Mouse (Mus musculus) mature B cell (primary cell): ENCODE measurements around the gene Ppp1r12a.

Experiments used
- in situ Hi-C: fragments of 300-500 bp; cut with MboI; formaldehyde crosslinking; loops from 2 replicates; pipeline ENCODE4 v1.14.3; 2019

Ppp1r12a gene

GRCm38 (mm10) chr10:108291688-108292471 is 129.9 kb downstream of the Ppp1r12a start:
- in situ Hi-C loops = no loop called here

GRCm38 (mm10) chr10:108292651-108293050 is 130.7 kb downstream of the Ppp1r12a start:
- in situ Hi-C loops = no loop called here

- in situ Hi-C loops = no loop called here
These were observed 131.7 kb downstream of the Ppp1r12a start for GRCm38 (mm10) chr10:108293620-108294195.

- in situ Hi-C loops = no loop called here
These were observed 132.8 kb downstream of the Ppp1r12a start for GRCm38 (mm10) chr10:108294766-108295165.

- in situ Hi-C loops = no loop called here
These were observed 134.5 kb downstream of the Ppp1r12a start for GRCm38 (mm10) chr10:108296446-108296845.

- in situ Hi-C loops = no loop called here
These were observed 136.3 kb downstream of the Ppp1r12a start for GRCm38 (mm10) chr10:108298261-108298660.

- in situ Hi-C loops = no loop called here
These were observed 137.0 kb downstream of the Ppp1r12a start for GRCm38 (mm10) chr10:108298841-108299545.

GRCm38 (mm10) chr10:108299828-108300227 is 137.8 kb downstream of the Ppp1r12a start:
- in situ Hi-C loops = no loop called here

- in situ Hi-C loops = no loop called here
These were observed 138.8 kb downstream of the Ppp1r12a start for GRCm38 (mm10) chr10:108300843-108301242.

GRCm38 (mm10) chr10:108307772-108308171 is 145.8 kb downstream of the Ppp1r12a start:
- in situ Hi-C loops = no loop called here

GRCm38 (mm10) chr10:108310195-108310594 is 148.2 kb downstream of the Ppp1r12a start:
- in situ Hi-C loops = no loop called here

- in situ Hi-C loops = no loop called here
These were observed 149.4 kb downstream of the Ppp1r12a start for GRCm38 (mm10) chr10:108311396-108311795.

- in situ Hi-C loops = no loop called here
These were observed 151.9 kb downstream of the Ppp1r12a start for GRCm38 (mm10) chr10:108313845-108314244.

- in situ Hi-C loops = no loop called here
These were observed 152.4 kb downstream of the Ppp1r12a start for GRCm38 (mm10) chr10:108314396-108314795.

- in situ Hi-C loops = no loop called here
These were observed 153.2 kb downstream of the Ppp1r12a start for GRCm38 (mm10) chr10:108315236-108315635.

- in situ Hi-C loops = no loop called here
These were observed 166.4 kb downstream of the Ppp1r12a start for GRCm38 (mm10) chr10:108328356-108328755.

- in situ Hi-C loops = no loop called here
These were observed 167.0 kb downstream of the Ppp1r12a start for GRCm38 (mm10) chr10:108328983-108329382.

GRCm38 (mm10) chr10:108329771-108330170 is 167.8 kb downstream of the Ppp1r12a start:
- in situ Hi-C loops = no loop called here

GRCm38 (mm10) chr10:108330964-108331363 is 169.0 kb downstream of the Ppp1r12a start:
- in situ Hi-C loops = no loop called here

- in situ Hi-C loops = no loop called here
These were observed 170.0 kb downstream of the Ppp1r12a start, which contains the start of gene Pawr for GRCm38 (mm10) chr10:108331784-108332561. Gene Pawr, plus strand, starts transcription at chr10:108332121.

GRCm38 (mm10) chr10:108332571-108333541 is 170.9 kb downstream of the Ppp1r12a start:
- in situ Hi-C loops = no loop called here
